Mouse (Mus musculus): ENCODE data around the gene Atg2a. TPM values are rescaled to one million over a fixed set of nuclear protein-coding genes. Genes with fewer than 3 reads are reported as not detected.
"Not testable (repeated sequence)": the region's sequence is repeated elsewhere in the genome, so short reads cannot be mapped to it uniquely, and the experiment has no call there.

Gene Atg2a
- total and polyA plus RNA-seq, 2 experiments, result 9.1 to 32.3 TPM

DNA sequence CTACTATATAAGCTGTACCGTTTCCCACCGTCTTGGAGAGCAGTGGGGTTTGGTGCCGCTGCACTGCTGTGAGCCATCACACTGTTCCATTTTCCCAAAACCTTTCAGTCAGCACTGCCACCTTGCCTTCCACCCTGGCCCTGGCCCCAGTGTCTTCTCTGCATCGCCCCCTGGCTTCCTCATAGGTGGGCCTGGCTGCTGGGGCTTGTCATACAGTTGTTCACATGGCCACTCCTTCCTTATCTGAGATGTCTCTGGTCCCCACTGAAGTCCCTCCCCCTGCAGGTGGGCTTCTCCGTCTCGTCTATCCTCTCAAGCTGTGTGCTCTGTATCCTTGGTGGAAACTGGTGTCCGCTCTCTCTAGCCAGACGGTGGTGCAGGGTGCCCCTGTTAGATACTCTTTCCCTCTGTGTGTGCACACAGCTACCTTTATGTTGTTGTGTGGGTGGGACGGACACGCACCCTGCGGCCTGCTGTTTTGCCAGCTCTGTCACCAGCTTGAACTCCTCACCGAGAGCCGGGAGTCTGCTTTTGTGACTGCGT is 48.3 kb downstream of the Atg2a start:
- peaks cover under 1% of the 10 kb centered on the region; the same call in 1 of the 2 replicates for H3K36me3 ChIP-seq (ENCODE audit: control insufficient read depth, insufficient read depth, low read length)
- H3K27ac ChIP-seq (replicated peaks; ENCODE audit: insufficient read depth, low read depth, low read length), result no peak overlapping the region; the same call in 1 of the 2 replicates

DNA sequence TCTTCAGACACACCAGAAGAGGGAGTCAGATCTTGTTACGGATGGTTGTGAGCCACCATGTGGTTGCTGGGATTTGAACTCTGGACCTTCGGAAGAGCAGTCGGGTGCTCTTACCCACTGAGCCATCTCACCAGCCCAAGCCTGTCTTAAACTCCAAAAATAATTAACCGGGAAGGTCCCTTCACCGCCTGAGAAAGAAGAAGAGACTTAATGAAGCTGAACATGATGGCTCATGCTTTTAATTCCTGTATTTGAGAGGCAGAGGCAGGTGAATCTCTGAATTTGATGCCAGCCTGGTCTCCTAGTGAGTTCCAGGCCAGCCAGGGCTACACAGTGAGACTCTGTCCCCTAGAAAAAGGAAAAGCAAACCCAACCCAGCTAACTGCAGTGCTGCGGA is 49.2 kb downstream of the Atg2a start:
- Histone ChIP-seq H3K27ac (replicated peaks; ENCODE audit: insufficient read depth, low read depth, low read length) (peak overlapping the region; percentile 91; the same call in 1 of the 2 replicates), H3K4me1 (ENCODE audit: control insufficient read depth, insufficient read depth, low read length) (peaks cover 28% of the 10 kb centered on the region), H3K79me2 (ENCODE audit: control insufficient read depth, insufficient read depth, low read length) (peaks cover 11% of the 10 kb centered on the region; the same call in 1 of the 2 replicates)
- WGBS, result 50% methylated on average over 5 of the region's 6 CpGs
- DNase-seq (ENCODE audit: extremely low read depth, low read depth, low spot score); H3K9ac ChIP-seq (ENCODE audit: low read depth, low read length); H3K27me3 ChIP-seq (ENCODE audit: control insufficient read depth, insufficient read depth, low read length); H3K4me3 ChIP-seq (ENCODE audit: insufficient read depth, low read depth, low read length); H3K36me3 ChIP-seq (ENCODE audit: control insufficient read depth, insufficient read depth, low read length): not testable (repeated sequence)

More for the DNA sequence above, 48.3 kb downstream of the Atg2a start:
- no peaks in the 10 kb centered on the region for H3K27me3 ChIP-seq (ENCODE audit: control insufficient read depth, insufficient read depth, low read length)
- H3K4me1 ChIP-seq (ENCODE audit: control insufficient read depth, insufficient read depth, low read length), result peaks cover 36% of the 10 kb centered on the region
- TF ChIP-seq POLR2A (IDR thresholded peaks at IDR 0.05; ENCODE audit: extremely low read depth, insufficient read depth, low read length) (no peak), CTCF (IDR thresholded peaks at IDR 0.05; ENCODE audit: low read depth, low read length) (no peak)
- 95% methylated on average over 14 of the region's 14 CpGs for WGBS
- H3K9ac ChIP-seq (ENCODE audit: low read depth, low read length), result no peak overlapping the region
- peaks cover 15% of the 10 kb centered on the region; the same call in 1 of the 2 replicates for H3K79me2 ChIP-seq (ENCODE audit: control insufficient read depth, insufficient read depth, low read length)
- no peak for DNase-seq (ENCODE audit: extremely low read depth, low read depth, low spot score)
- H3K4me3 ChIP-seq (ENCODE audit: insufficient read depth, low read depth, low read length), result no peak overlapping the region

DNA sequence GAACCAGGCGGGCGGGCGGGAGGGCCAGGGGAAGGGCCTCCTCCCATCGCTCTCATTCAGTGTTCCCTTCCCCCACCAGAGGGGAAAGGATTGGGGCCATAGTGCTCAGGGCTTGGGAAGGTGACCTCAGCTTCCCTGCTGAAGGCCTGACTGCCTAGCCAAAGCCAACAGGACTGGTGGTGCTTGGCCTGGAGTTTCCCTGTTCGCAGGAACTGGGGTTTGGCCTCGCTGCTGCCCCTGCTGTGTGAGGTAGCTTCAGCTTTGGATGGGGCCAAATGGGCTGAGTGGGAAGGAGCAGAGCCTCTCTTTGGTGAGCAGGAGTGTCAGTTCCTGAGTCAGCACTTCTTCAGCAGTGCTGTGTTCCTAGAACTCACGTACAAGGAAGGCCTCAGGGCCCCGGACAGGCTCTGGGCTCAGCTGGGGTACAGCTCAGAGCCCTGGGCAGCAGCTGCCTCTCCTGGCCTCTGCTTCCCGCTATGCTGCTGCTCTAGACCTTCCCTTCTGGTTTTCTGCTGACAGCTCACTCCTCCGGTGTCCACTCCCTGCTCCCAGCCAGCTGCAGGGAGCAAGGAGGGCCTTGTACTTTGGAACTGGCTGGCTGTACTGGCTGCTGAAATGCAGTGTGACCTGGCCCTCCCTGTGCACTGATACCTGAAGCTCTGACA is 49.8 kb downstream of the Atg2a start:
- Histone ChIP-seq H3K4me3 (ENCODE audit: insufficient read depth, low read depth, low read length) (peak overlapping the region; percentile 11; the same call in 1 of the 2 replicates), H3K27ac (replicated peaks; ENCODE audit: insufficient read depth, low read depth, low read length) (peak overlapping the region; percentile 91), H3K9ac (ENCODE audit: low read depth, low read length) (peak overlapping the region; percentile 42), H3K36me3 (ENCODE audit: control insufficient read depth, insufficient read depth, low read length) (peaks cover 3% of the 10 kb centered on the region; the same call in 1 of the 2 replicates), H3K79me2 (ENCODE audit: control insufficient read depth, insufficient read depth, low read length) (peaks cover 9% of the 10 kb centered on the region; the same call in 1 of the 2 replicates), H3K27me3 (ENCODE audit: control insufficient read depth, insufficient read depth, low read length) (no peaks in the 10 kb centered on the region), H3K4me1 (ENCODE audit: control insufficient read depth, insufficient read depth, low read length) (peaks cover 26% of the 10 kb centered on the region)
- 7% methylated on average over 10 of the region's 10 CpGs for WGBS
- peak; percentile 93 for DNase-seq (ENCODE audit: extremely low read depth, low read depth, low spot score)
- TF ChIP-seq CTCF (IDR thresholded peaks at IDR 0.05; ENCODE audit: low read depth, low read length), result 0 out of 2 replicates have a peak, but pooled peaks have one; percentile 18
- 0 out of 2 replicates have a peak, but pooled peaks have one; percentile 55 for TF ChIP-seq POLR2A (IDR thresholded peaks at IDR 0.05; ENCODE audit: extremely low read depth, insufficient read depth, low read length)

DNA sequence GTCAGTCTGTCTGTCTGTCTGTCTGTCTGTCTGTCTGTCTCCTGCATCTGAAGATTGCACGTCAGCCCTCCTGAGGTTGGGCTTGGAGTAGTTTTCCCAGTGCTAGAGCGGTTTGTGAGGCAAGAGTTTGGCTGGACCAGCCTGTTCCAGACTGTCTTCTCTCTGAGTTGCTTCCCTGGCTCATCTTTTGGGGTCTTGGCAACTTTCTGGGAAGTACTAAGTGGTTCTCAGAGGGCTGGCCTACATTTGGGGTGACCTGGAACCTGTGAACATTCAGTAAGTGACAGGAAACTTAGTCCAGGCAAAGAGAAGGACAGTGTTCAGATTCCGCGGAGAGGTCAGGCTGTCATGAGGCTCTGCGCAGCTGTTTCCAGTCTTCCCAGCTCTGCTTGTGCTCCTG is 50.8 kb downstream of the Atg2a start:
- 67% methylated on average over 5 of the region's 5 CpGs for WGBS
- H3K36me3 ChIP-seq (ENCODE audit: control insufficient read depth, insufficient read depth, low read length), result peaks cover 3% of the 10 kb centered on the region; the same call in 1 of the 2 replicates
- no peaks in the 10 kb centered on the region for H3K27me3 ChIP-seq (ENCODE audit: control insufficient read depth, insufficient read depth, low read length)
- peaks cover 23% of the 10 kb centered on the region for H3K4me1 ChIP-seq (ENCODE audit: control insufficient read depth, insufficient read depth, low read length)
- no peak for DNase-seq (ENCODE audit: extremely low read depth, low read depth, low spot score)
- no peak overlapping the region for H3K4me3 ChIP-seq (ENCODE audit: insufficient read depth, low read depth, low read length)
- H3K27ac ChIP-seq (replicated peaks; ENCODE audit: insufficient read depth, low read depth, low read length), result peak overlapping the region; percentile 74
- TF ChIP-seq CTCF (IDR thresholded peaks at IDR 0.05; ENCODE audit: low read depth, low read length), result no peak
- no peak for TF ChIP-seq POLR2A (IDR thresholded peaks at IDR 0.05; ENCODE audit: extremely low read depth, insufficient read depth, low read length)
- no peak overlapping the region for H3K9ac ChIP-seq (ENCODE audit: low read depth, low read length)
- peaks cover 5% of the 10 kb centered on the region; the same call in 1 of the 2 replicates for H3K79me2 ChIP-seq (ENCODE audit: control insufficient read depth, insufficient read depth, low read length)

DNA sequence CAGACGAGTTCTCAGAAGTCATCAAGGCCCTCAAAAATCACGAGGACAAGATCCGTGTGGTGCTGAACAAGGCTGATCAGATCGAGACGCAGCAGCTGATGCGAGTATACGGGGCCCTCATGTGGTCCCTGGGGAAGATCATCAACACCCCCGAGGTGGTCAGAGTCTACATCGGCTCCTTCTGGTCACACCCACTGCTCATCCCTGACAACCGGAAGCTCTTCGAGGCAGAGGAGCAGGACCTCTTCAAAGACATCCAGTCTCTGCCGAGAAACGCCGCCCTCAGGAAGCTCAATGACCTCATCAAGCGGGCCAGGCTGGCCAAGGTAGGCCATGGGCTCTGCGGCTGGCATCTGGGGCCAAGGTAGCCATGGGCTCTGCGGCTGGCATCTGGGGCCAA is 52.8 kb downstream of the Atg2a start:
- Histone ChIP-seq H3K36me3 (ENCODE audit: control insufficient read depth, insufficient read depth, low read length) (peaks cover 3% of the 10 kb centered on the region; the same call in 1 of the 2 replicates), H3K4me1 (ENCODE audit: control insufficient read depth, insufficient read depth, low read length) (peaks cover 23% of the 10 kb centered on the region), H3K27ac (replicated peaks; ENCODE audit: insufficient read depth, low read depth, low read length) (no peak overlapping the region), H3K27me3 (ENCODE audit: control insufficient read depth, insufficient read depth, low read length) (no peaks in the 10 kb centered on the region), H3K79me2 (ENCODE audit: control insufficient read depth, insufficient read depth, low read length) (0 out of 2 replicates have a peak, but pooled peaks cover 3% of the 10 kb centered on the region), H3K9ac (ENCODE audit: low read depth, low read length) (no peak overlapping the region), H3K4me3 (ENCODE audit: insufficient read depth, low read depth, low read length) (no peak overlapping the region)
- WGBS, result 92% methylated on average over 17 of the region's 17 CpGs
- DNase-seq (ENCODE audit: extremely low read depth, low read depth, low spot score), result no peak
- TF ChIP-seq CTCF (IDR thresholded peaks at IDR 0.05; ENCODE audit: low read depth, low read length), result no peak
- TF ChIP-seq POLR2A (IDR thresholded peaks at IDR 0.05; ENCODE audit: extremely low read depth, insufficient read depth, low read length), result no peak

All from liver, adult 2 months (tissue).